Mouse (Mus musculus) E14TG2a.4 (cell line): ENCODE measurements around the gene Iscu.

ENCODE experiments used
- CTCF ChIP-seq: conservative IDR thresholded peaks from 2 replicates; pipeline ENCODE4 v1.5.1; 2014; ENCODE audit warnings: low read length
- NANOG ChIP-seq: IDR thresholded peaks from 2 replicates; pipeline ENCODE4 v1.6.1; 2014; ENCODE audit warnings: borderline replicate concordance, low read length, mixed read lengths
- POU5F1 ChIP-seq: IDR thresholded peaks from 2 replicates; pipeline ENCODE4 v1.6.1; 2014; ENCODE audit warnings: low read length, borderline replicate concordance

GRCm38 (mm10) chr5:113796401-113797148 lies 24.0 kb downstream of the Iscu start:
- TF ChIP-seq CTCF: no peak
- TF ChIP-seq POU5F1: no peak
- TF ChIP-seq NANOG: no peak
